Mouse (Mus musculus) lung, adult 2 months (tissue): ENCODE results near the gene Tubb4b.
"Not testable (repeated sequence)": the region's sequence is repeated elsewhere in the genome, so short reads cannot be mapped to it uniquely, and the experiment has no call there.

Experiments
- CTCF ChIP-seq: fragments of 200-500 bp; IDR thresholded peaks from 2 replicates; pipeline ENCODE4 v1.5.1; 2011; ENCODE audit warnings: mild to moderate bottlenecking, low read length, control low read depth; ENCODE audit not compliant: insufficient read depth
- POLR2A ChIP-seq: fragments of 200-500 bp; IDR thresholded peaks from 2 replicates; pipeline ENCODE4 v1.6.1; 2011; ENCODE audit warnings: low read depth, mild to moderate bottlenecking, control low read depth, low read length, borderline replicate concordance; ENCODE audit errors: extremely low read depth

GRCm38 (mm10) chr2:25257250-25257649, 32.7 kb upstream of the Tubb4b start:
- TF ChIP-seq CTCF, POLR2A: not testable (repeated sequence)
